Mouse (Mus musculus): Measurements from ENCODE around the gene Tmem121b. TPM values are rescaled to one million over a fixed set of nuclear protein-coding genes. Genes with fewer than 3 reads are reported as not detected.

The Tmem121b gene
- 0.05 and 0.10 TPM in 2 replicates for polyA plus RNA-seq (2015; fragmentation: Nextera tagmentation; extraction: Ambion mirVana)

- H3K4me3 ChIP-seq (replicated peaks) = peak within 1 kb of the TSS; percentile 61
- H3K27me3 ChIP-seq (replicated peaks) = peaks cover 34% of the 10 kb centered on the region
- H3K9me3 ChIP-seq = no peaks in the 10 kb centered on the region
- H3K4me1 ChIP-seq (replicated peaks) = peaks cover 20% of the 10 kb centered on the region
- peak; percentile 79 for ATAC-seq
- peak within 1 kb of the TSS; percentile 96 for H3K4me2 ChIP-seq (replicated peaks)
- WGBS = under 1% methylated on average over 81 of the region's 84 CpGs
- no peak within 1 kb of the TSS for H3K27ac ChIP-seq
- peak within 1 kb of the TSS; percentile 44 for H3K9ac ChIP-seq
- no peaks in the 10 kb centered on the region for H3K36me3 ChIP-seq
Measured at GRCm38 (mm10) chr6:120493374-120494181, at the start of gene Tmem121b. Gene Tmem121b, minus strand, starts transcription at chr6:120493807.

- Histone ChIP-seq H3K36me3 (no peaks in the 10 kb centered on the region), H3K4me3 (replicated peaks) (no peak overlapping the region)
- WGBS = 16% methylated on average over 1 of the region's 1 CpGs
Measured at GRCm38 (mm10) chr6:120542061-120542460, 48.5 kb upstream of the Tmem121b start.

GRCm38 (mm10) chr6:120541386-120541785 lies 47.8 kb upstream of the Tmem121b start:
- H3K9me3 ChIP-seq = no peaks in the 10 kb centered on the region
- no peak for ATAC-seq
- H3K4me1 ChIP-seq (replicated peaks) = 0 out of 2 replicates have a peak, but pooled peaks cover 3% of the 10 kb centered on the region
- no peak overlapping the region for H3K27ac ChIP-seq
- H3K4me2 ChIP-seq (replicated peaks) = no peak overlapping the region
- no peaks in the 10 kb centered on the region for H3K27me3 ChIP-seq (replicated peaks)
- WGBS = 44% methylated on average over 2 of the region's 2 CpGs
- H3K36me3 ChIP-seq = no peaks in the 10 kb centered on the region
- H3K4me3 ChIP-seq (replicated peaks) = no peak overlapping the region
- H3K9ac ChIP-seq = no peak overlapping the region

More at GRCm38 (mm10) chr6:120542061-120542460, 48.5 kb upstream of the Tmem121b start:
- H3K4me2 ChIP-seq (replicated peaks) = no peak overlapping the region
- H3K27ac ChIP-seq = no peak overlapping the region
- H3K27me3 ChIP-seq (replicated peaks) = no peaks in the 10 kb centered on the region
- no peak overlapping the region for H3K9ac ChIP-seq
- H3K9me3 ChIP-seq = no peaks in the 10 kb centered on the region
- ATAC-seq = no peak
- 0 out of 2 replicates have a peak, but pooled peaks cover 3% of the 10 kb centered on the region for H3K4me1 ChIP-seq (replicated peaks)

- 0 out of 2 replicates have a peak, but pooled peaks cover 3% of the 10 kb centered on the region for H3K4me1 ChIP-seq (replicated peaks)
- no peak overlapping the region for H3K27ac ChIP-seq
- no peak overlapping the region for H3K4me3 ChIP-seq (replicated peaks)
- 57% methylated on average over 10 of the region's 10 CpGs for WGBS
- 0 out of 2 replicates have a peak, but pooled peaks have one; percentile 10 for ATAC-seq
- H3K9ac ChIP-seq = no peak overlapping the region
- no peaks in the 10 kb centered on the region for H3K27me3 ChIP-seq (replicated peaks)
- H3K4me2 ChIP-seq (replicated peaks) = no peak overlapping the region
- no peaks in the 10 kb centered on the region for H3K9me3 ChIP-seq
- no peaks in the 10 kb centered on the region for H3K36me3 ChIP-seq
Measured at GRCm38 (mm10) chr6:120539781-120540231, 46.2 kb upstream of the Tmem121b start.

- H3K4me3 ChIP-seq (replicated peaks) = peak overlapping the region; percentile 26; the same call in 1 of the 2 replicates
- H3K4me1 ChIP-seq (replicated peaks) = 0 out of 2 replicates have a peak, but pooled peaks cover 3% of the 10 kb centered on the region
- H3K9me3 ChIP-seq = no peaks in the 10 kb centered on the region
- peak overlapping the region; percentile 69 for H3K4me2 ChIP-seq (replicated peaks)
- H3K27ac ChIP-seq = no peak overlapping the region
- 8% methylated on average over 16 of the region's 16 CpGs for WGBS
- H3K36me3 ChIP-seq = no peaks in the 10 kb centered on the region
- 0 out of 2 replicates have a peak overlapping the region, but pooled peaks have one; percentile 38 for H3K9ac ChIP-seq
- no peaks in the 10 kb centered on the region for H3K27me3 ChIP-seq (replicated peaks)
- ATAC-seq = peak; percentile 93
Measured at GRCm38 (mm10) chr6:120539132-120539759, 45.6 kb upstream of the Tmem121b start.

GRCm38 (mm10) chr6:120536337-120536736 lies 42.7 kb upstream of the Tmem121b start:
- no peak overlapping the region for H3K4me2 ChIP-seq (replicated peaks)
- WGBS = 86% methylated on average over 2 of the region's 2 CpGs
- no peaks in the 10 kb centered on the region for H3K9me3 ChIP-seq
- no peak overlapping the region for H3K4me3 ChIP-seq (replicated peaks)
- H3K36me3 ChIP-seq = no peaks in the 10 kb centered on the region
- no peak overlapping the region for H3K9ac ChIP-seq
- no peaks in the 10 kb centered on the region for H3K27me3 ChIP-seq (replicated peaks)
- H3K27ac ChIP-seq = no peak overlapping the region
- ATAC-seq = no peak
- 0 out of 2 replicates have a peak, but pooled peaks cover 3% of the 10 kb centered on the region for H3K4me1 ChIP-seq (replicated peaks)

- Histone ChIP-seq H3K27ac (no peak overlapping the region), H3K4me3 (replicated peaks) (no peak overlapping the region), H3K9me3 (no peaks in the 10 kb centered on the region), H3K4me1 (replicated peaks) (peaks cover 10% of the 10 kb centered on the region), H3K9ac (no peak overlapping the region), H3K27me3 (replicated peaks) (no peaks in the 10 kb centered on the region), H3K36me3 (no peaks in the 10 kb centered on the region), H3K4me2 (replicated peaks) (no peak overlapping the region)
- no peak for ATAC-seq
- WGBS = 74% methylated on average over 1 of the region's 1 CpGs
Measured at GRCm38 (mm10) chr6:120532594-120532993, 39.0 kb upstream of the Tmem121b start.

GRCm38 (mm10) chr6:120531020-120531965 lies 37.7 kb upstream of the Tmem121b start, which contains the start of gene Hdhd5:
Gene Hdhd5, minus strand, starts transcription at chr6:120531319.
- under 1% methylated on average over 75 of the region's 75 CpGs for WGBS
- peak within 1 kb of the TSS; percentile 76 for H3K9ac ChIP-seq
- H3K4me1 ChIP-seq (replicated peaks) = peaks cover 10% of the 10 kb centered on the region
- H3K27ac ChIP-seq = no peak within 1 kb of the TSS
- H3K9me3 ChIP-seq = no peaks in the 10 kb centered on the region
- H3K4me2 ChIP-seq (replicated peaks) = peak within 1 kb of the TSS; percentile 65
- peak; percentile 99 for ATAC-seq
- peak within 1 kb of the TSS; percentile 75 for H3K4me3 ChIP-seq (replicated peaks)
- no peaks in the 10 kb centered on the region for H3K36me3 ChIP-seq
- no peaks in the 10 kb centered on the region for H3K27me3 ChIP-seq (replicated peaks)

- WGBS = 69% methylated on average over 4 of the region's 4 CpGs
- H3K36me3 ChIP-seq = no peaks in the 10 kb centered on the region
- H3K9ac ChIP-seq = no peak overlapping the region
- no peak overlapping the region for H3K4me3 ChIP-seq (replicated peaks)
- H3K27ac ChIP-seq = no peak overlapping the region
- no peak for ATAC-seq
- no peak overlapping the region for H3K4me2 ChIP-seq (replicated peaks)
- no peaks in the 10 kb centered on the region for H3K27me3 ChIP-seq (replicated peaks)
- H3K9me3 ChIP-seq = no peaks in the 10 kb centered on the region
- peaks cover 10% of the 10 kb centered on the region for H3K4me1 ChIP-seq (replicated peaks)
Measured at GRCm38 (mm10) chr6:120529123-120529522, 35.5 kb upstream of the Tmem121b start.

- H3K4me2 ChIP-seq (replicated peaks) = no peak overlapping the region
- no peak for ATAC-seq
- H3K4me1 ChIP-seq (replicated peaks) = peaks cover 7% of the 10 kb centered on the region
- H3K27ac ChIP-seq = no peak overlapping the region
- no peaks in the 10 kb centered on the region for H3K36me3 ChIP-seq
- H3K9me3 ChIP-seq = no peaks in the 10 kb centered on the region
- 88% methylated on average over 5 of the region's 5 CpGs for WGBS
- no peak overlapping the region for H3K9ac ChIP-seq
- H3K27me3 ChIP-seq (replicated peaks) = no peaks in the 10 kb centered on the region
- no peak overlapping the region for H3K4me3 ChIP-seq (replicated peaks)
Measured at GRCm38 (mm10) chr6:120524796-120525195, 31.2 kb upstream of the Tmem121b start.

GRCm38 (mm10) chr6:120519647-120520046 lies 26.0 kb upstream of the Tmem121b start:
- 0 out of 2 replicates have a peak, but pooled peaks cover 2% of the 10 kb centered on the region for H3K36me3 ChIP-seq
- no peak overlapping the region for H3K4me2 ChIP-seq (replicated peaks)
- H3K4me3 ChIP-seq (replicated peaks) = no peak overlapping the region
- H3K9me3 ChIP-seq = no peaks in the 10 kb centered on the region
- H3K27ac ChIP-seq = no peak overlapping the region
- no peaks in the 10 kb centered on the region for H3K4me1 ChIP-seq (replicated peaks)
- H3K27me3 ChIP-seq (replicated peaks) = no peaks in the 10 kb centered on the region
- no peak overlapping the region for H3K9ac ChIP-seq
- 82% methylated on average over 5 of the region's 5 CpGs for WGBS
- ATAC-seq = no peak
